Mouse (Mus musculus): Measurements from ENCODE around the gene Terb1. TPM values are rescaled to one million over a fixed set of nuclear protein-coding genes. Genes with fewer than 3 reads are reported as not detected.

Terb1 gene
- total RNA-seq (2021) = not detected
- polyA plus RNA-seq (2012; rRNA removed) = not detected in 2 replicates
- long read RNA-seq = 0 reads

- peak; percentile 38 for DNase-seq
Observed at GRCm38 (mm10) chr8:104509061-104510006, at the start of gene Terb1. TSS of gene Terb1 (minus strand) at chr8:104509910.

- no peak for DNase-seq
Observed at GRCm38 (mm10) chr8:104557226-104557625, 47.5 kb upstream of the Terb1 start.

GRCm38 (mm10) chr8:104555191-104555590 lies 45.5 kb upstream of the Terb1 start:
- DNase-seq = no peak

GRCm38 (mm10) chr8:104543440-104544045 lies 33.8 kb upstream of the Terb1 start:
- no peak for DNase-seq

- DNase-seq = no peak
Observed at GRCm38 (mm10) chr8:104542160-104542559, 32.5 kb upstream of the Terb1 start.

- no peak for DNase-seq
Observed at GRCm38 (mm10) chr8:104541515-104541880, 31.8 kb upstream of the Terb1 start.

GRCm38 (mm10) chr8:104540710-104541514 lies 31.2 kb upstream of the Terb1 start:
- peak; percentile 41 for DNase-seq

GRCm38 (mm10) chr8:104540238-104540637 lies 30.5 kb upstream of the Terb1 start:
- DNase-seq = no peak

GRCm38 (mm10) chr8:104539566-104539965 lies 29.9 kb upstream of the Terb1 start:
- DNase-seq = peak; percentile 77

- DNase-seq = no peak
Observed at GRCm38 (mm10) chr8:104538896-104539295, 29.2 kb upstream of the Terb1 start.

GRCm38 (mm10) chr8:104536028-104536427 lies 26.3 kb upstream of the Terb1 start:
- no peak for DNase-seq

- no peak for DNase-seq
Observed at GRCm38 (mm10) chr8:104535378-104535777, 25.7 kb upstream of the Terb1 start.

- no peak for DNase-seq
Observed at GRCm38 (mm10) chr8:104534779-104535141, 25.1 kb upstream of the Terb1 start.

GRCm38 (mm10) chr8:104533971-104534778 lies 24.5 kb upstream of the Terb1 start, which contains the start of the genes Nae1 and Car7:
TSS of gene Nae1 (minus strand) at chr8:104534637.
TSS of gene Car7 (plus strand) at chr8:104534689.
- DNase-seq = peak; percentile 96

- DNase-seq = no peak
Observed at GRCm38 (mm10) chr8:104533551-104533950, 23.8 kb upstream of the Terb1 start.

GRCm38 (mm10) chr8:104529671-104530070 lies 20.0 kb upstream of the Terb1 start:
- DNase-seq = no peak

GRCm38 (mm10) chr8:104517872-104518271 lies 8.2 kb upstream of the Terb1 start:
- DNase-seq = no peak

GRCm38 (mm10) chr8:104510134-104510533 lies 424 bp upstream of the Terb1 start:
- no peak for DNase-seq

GRCm38 (mm10) chr8:104479091-104479490 lies 30.6 kb downstream of the Terb1 start:
- DNase-seq = no peak

GRCm38 (mm10) chr8:104472465-104472864 lies 37.2 kb downstream of the Terb1 start:
- DNase-seq = no peak

- no peak for DNase-seq
Observed at GRCm38 (mm10) chr8:104467463-104467862, 42.2 kb downstream of the Terb1 start.

Measured in adrenal gland, adult 2 months (tissue).